Mouse (Mus musculus): Measurements from ENCODE around the gene Fcrl6. TPM values are rescaled to one million over a fixed set of nuclear protein-coding genes. Genes with fewer than 3 reads are reported as not detected.
A peak's percentile ranks its signal among the peaks of the same experiment; 100 is the strongest.

The Fcrl6 gene
- polyA plus RNA-seq (2012; rRNA removed) (not detected in 2 replicates), polyA plus RNA-seq (2014; fragmentation: Nextera tagmentation; extraction: Ambion mirVana) (not detected in 2 replicates)

GRCm38 (mm10) chr1:172602326-172602725, at the start of gene Fcrl6:
TSS of gene Fcrl6 (minus strand) at chr1:172602551.
- H3K4me1 ChIP-seq (replicated peaks; ENCODE audit: control insufficient read depth in 2 of 2, insufficient read depth in 2 of 2, low read length in 1 of 2): no peaks in the 10 kb centered on the region
- DNase-seq (ENCODE audit: low read depth in 3 of 3, low spot score in 3 of 3) (no peak), ATAC-seq (ENCODE audit: insufficient read depth) (no peak)
- H3K4me3 ChIP-seq (ENCODE audit: insufficient read depth in 1 of 2, low read depth in 2 of 2, low read length in 2 of 2): no peak within 1 kb of the TSS
- no peak within 1 kb of the TSS for H3K4me2 ChIP-seq (ENCODE audit: low read depth)
- TF ChIP-seq EP300 (IDR thresholded peaks at IDR 0.05; ENCODE audit: low read depth): no peak
- no peak for TF ChIP-seq CTCF (IDR thresholded peaks at IDR 0.05; ENCODE audit: low read depth)
- 21% methylated on average over 1 of the region's 1 CpGs for WGBS (ENCODE audit: insufficient replicate concordance)
- H3K27ac ChIP-seq: no peak within 1 kb of the TSS
- no peaks in the 10 kb centered on the region for H3K36me3 ChIP-seq (replicated peaks; ENCODE audit: control insufficient read depth, insufficient read depth, low read depth)
- H3K27me3 ChIP-seq (ENCODE audit: control insufficient read depth, insufficient read depth, low read length): no peaks in the 10 kb centered on the region
- no peak within 1 kb of the TSS for H3K9ac ChIP-seq (replicated peaks)
- no peaks in the 10 kb centered on the region for H3K9me3 ChIP-seq (ENCODE audit: control insufficient read depth, low read length)

DNA sequence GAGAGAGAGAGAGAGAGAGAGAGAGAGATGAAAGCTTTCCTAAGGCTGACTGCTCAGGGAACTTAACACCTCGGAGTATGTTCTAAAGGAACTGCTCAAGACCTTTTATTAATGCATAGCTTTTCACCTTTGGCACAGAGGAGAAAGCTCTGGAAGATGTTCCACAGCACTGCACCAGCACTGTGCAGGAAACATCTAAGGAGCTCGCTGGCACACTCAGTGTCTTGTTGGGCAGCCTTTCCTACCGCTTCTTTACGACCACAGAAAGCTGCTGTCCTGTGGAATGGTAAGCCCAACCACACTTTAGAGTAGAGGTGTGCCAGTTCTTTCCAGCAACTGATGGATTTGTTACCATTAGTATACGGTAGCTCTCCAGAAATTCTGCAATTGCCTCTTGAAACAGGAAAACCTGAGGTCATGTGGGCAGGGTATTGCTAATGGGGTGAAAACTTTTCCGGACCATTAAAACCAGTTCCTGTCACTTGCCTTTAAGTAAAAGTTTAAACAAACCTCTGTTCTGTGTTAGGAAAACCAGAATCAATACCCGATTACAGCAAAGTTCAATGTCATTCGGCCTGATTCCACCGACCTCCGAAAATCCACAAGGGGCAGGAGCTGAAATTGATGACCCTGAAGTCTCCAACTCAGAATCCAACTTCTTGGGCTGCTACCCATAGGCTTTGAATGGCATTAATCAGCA, 49.1 kb upstream of the Fcrl6 start:
- no peak for DNase-seq (ENCODE audit: low read depth in 3 of 3, low spot score in 3 of 3)
- peak overlapping the region; percentile 22; the same call in 1 of the 2 replicates for H3K4me2 ChIP-seq (ENCODE audit: low read depth)
- 58% methylated on average over 10 of the region's 10 CpGs for WGBS (ENCODE audit: insufficient replicate concordance)

GRCm38 (mm10) chr1:172650519-172651287, 48.4 kb upstream of the Fcrl6 start:
- Histone ChIP-seq H3K9ac (replicated peaks) (no peak overlapping the region), H3K27me3 (ENCODE audit: control insufficient read depth, insufficient read depth, low read length) (no peaks in the 10 kb centered on the region), H3K9me3 (ENCODE audit: control insufficient read depth, low read length) (no peaks in the 10 kb centered on the region), H3K4me2 (ENCODE audit: low read depth) (no peak overlapping the region), H3K27ac (no peak overlapping the region), H3K36me3 (replicated peaks; ENCODE audit: control insufficient read depth, insufficient read depth, low read depth) (no peaks in the 10 kb centered on the region), H3K4me3 (ENCODE audit: insufficient read depth in 1 of 2, low read depth in 2 of 2, low read length in 2 of 2) (no peak overlapping the region), H3K4me1 (replicated peaks; ENCODE audit: control insufficient read depth in 2 of 2, insufficient read depth in 2 of 2, low read length in 1 of 2) (peaks cover 0 to 2% of the 10 kb centered on the region in 2 experiments; a peak in 1 of 4 replicates)
- WGBS (ENCODE audit: insufficient replicate concordance): 42% methylated on average over 8 of the region's 8 CpGs
- DNase-seq (ENCODE audit: low read depth in 3 of 3, low spot score in 3 of 3) (no peak), ATAC-seq (ENCODE audit: insufficient read depth) (no peak)
- no peak for TF ChIP-seq EP300 (IDR thresholded peaks at IDR 0.05; ENCODE audit: low read depth)
- TF ChIP-seq CTCF (IDR thresholded peaks at IDR 0.05; ENCODE audit: low read depth): peak; percentile 60

More for the DNA sequence above, 49.1 kb upstream of the Fcrl6 start:
- Histone ChIP-seq H3K9me3 (ENCODE audit: control insufficient read depth, low read length) (no peaks in the 10 kb centered on the region), H3K27ac (no peak overlapping the region), H3K27me3 (ENCODE audit: control insufficient read depth, insufficient read depth, low read length) (no peaks in the 10 kb centered on the region), H3K4me3 (ENCODE audit: insufficient read depth in 1 of 2, low read depth in 2 of 2, low read length in 2 of 2) (no peak overlapping the region), H3K36me3 (replicated peaks; ENCODE audit: control insufficient read depth, insufficient read depth, low read depth) (no peaks in the 10 kb centered on the region), H3K4me1 (replicated peaks; ENCODE audit: control insufficient read depth in 2 of 2, insufficient read depth in 2 of 2, low read length in 1 of 2) (peaks cover 0 to 2% of the 10 kb centered on the region in 2 experiments; a peak in 1 of 4 replicates), H3K9ac (replicated peaks) (no peak overlapping the region)
- ATAC-seq (ENCODE audit: insufficient read depth): peak; percentile 6; the same call in 1 of the 2 replicates
- no peak for TF ChIP-seq CTCF (IDR thresholded peaks at IDR 0.05; ENCODE audit: low read depth)
- no peak for TF ChIP-seq EP300 (IDR thresholded peaks at IDR 0.05; ENCODE audit: low read depth)

- no peak for ATAC-seq (ENCODE audit: insufficient read depth)
- DNase-seq (ENCODE audit: low read depth in 3 of 3, low spot score in 3 of 3): no peak
- H3K36me3 ChIP-seq (replicated peaks; ENCODE audit: control insufficient read depth, insufficient read depth, low read depth): no peaks in the 10 kb centered on the region
- TF ChIP-seq CTCF (IDR thresholded peaks at IDR 0.05; ENCODE audit: low read depth) (no peak), EP300 (IDR thresholded peaks at IDR 0.05; ENCODE audit: low read depth) (no peak)
- H3K9ac ChIP-seq (replicated peaks): no peak overlapping the region
- 56% methylated on average over 9 of the region's 9 CpGs for WGBS (ENCODE audit: insufficient replicate concordance)
- no peaks in the 10 kb centered on the region for H3K27me3 ChIP-seq (ENCODE audit: control insufficient read depth, insufficient read depth, low read length)
- no peak overlapping the region for H3K4me2 ChIP-seq (ENCODE audit: low read depth)
- H3K4me1 ChIP-seq (replicated peaks; ENCODE audit: control insufficient read depth in 2 of 2, insufficient read depth in 2 of 2, low read length in 1 of 2): peaks cover 0 to 2% of the 10 kb centered on the region in 2 experiments; a peak in 1 of 4 replicates
- H3K4me3 ChIP-seq (ENCODE audit: insufficient read depth in 1 of 2, low read depth in 2 of 2, low read length in 2 of 2): no peak overlapping the region
- no peak overlapping the region for H3K27ac ChIP-seq
- no peaks in the 10 kb centered on the region for H3K9me3 ChIP-seq (ENCODE audit: control insufficient read depth, low read length)
Observed at GRCm38 (mm10) chr1:172649396-172649795, 47.0 kb upstream of the Fcrl6 start.

- Histone ChIP-seq H3K36me3 (replicated peaks; ENCODE audit: control insufficient read depth, insufficient read depth, low read depth) (no peaks in the 10 kb centered on the region), H3K9ac (replicated peaks) (no peak overlapping the region), H3K4me2 (ENCODE audit: low read depth) (no peak overlapping the region), H3K9me3 (ENCODE audit: control insufficient read depth, low read length) (no peaks in the 10 kb centered on the region), H3K27me3 (ENCODE audit: control insufficient read depth, insufficient read depth, low read length) (no peaks in the 10 kb centered on the region), H3K27ac (no peak overlapping the region), H3K4me3 (ENCODE audit: insufficient read depth in 1 of 2, low read depth in 2 of 2, low read length in 2 of 2) (no peak overlapping the region), H3K4me1 (replicated peaks; ENCODE audit: control insufficient read depth in 2 of 2, insufficient read depth in 2 of 2, low read length in 1 of 2) (peaks cover 0 to 2% of the 10 kb centered on the region in 2 experiments; a peak in 1 of 4 replicates)
- no peak for DNase-seq (ENCODE audit: low read depth in 3 of 3, low spot score in 3 of 3)
- TF ChIP-seq EP300 (IDR thresholded peaks at IDR 0.05; ENCODE audit: low read depth) (no peak), CTCF (IDR thresholded peaks at IDR 0.05; ENCODE audit: low read depth) (no peak)
- 61% methylated on average over 4 of the region's 4 CpGs for WGBS (ENCODE audit: insufficient replicate concordance)
- no peak for ATAC-seq (ENCODE audit: insufficient read depth)
Observed at GRCm38 (mm10) chr1:172647236-172647635, 44.9 kb upstream of the Fcrl6 start.
